In genomic region chr17:83353011-83353410, GRCm38 (mm10) we compare ENCODE assay signal across 8 mouse cellular contexts. TPM values are rescaled to one million over a fixed set of nuclear protein-coding genes. Genes with fewer than 3 reads are reported as not detected.
DNase-seq lines count a peak whose midpoint lies in the region; ATAC-seq and TF ChIP-seq lines count a peak whose summit lies in the region.

No protein-coding gene starts in this region.

- TF ChIP-seq CTCF in layer of hippocampus, adult 2 months (conservative IDR thresholded peaks at IDR 0.05) = no peak

- no peaks in the 10 kb centered on the region for H3K9me3 ChIP-seq in embryonic facial prominence, embryonic 12.5 days
- H3K9me3 ChIP-seq in intestine, embryonic 15.5 days = no peaks in the 10 kb centered on the region
- H3K9me3 ChIP-seq in neural tube, embryonic 12.5 days = no peaks in the 10 kb centered on the region

- ATAC-seq in embryonic facial prominence, embryonic 12.5 days (ENCODE audit: insufficient number of reproducible peaks, insufficient read depth, low FRiP score, low TSS enrichment) = no peak
- no peak for ATAC-seq in intestine, embryonic 15.5 days
- no peak for ATAC-seq in neural tube, embryonic 12.5 days (ENCODE audit: low FRiP score, low read depth)
- no peak for ATAC-seq in erythroid progenitor cell, adult 5-6 weeks (replicated peaks; ENCODE audit: low FRiP score, poor library complexity, severe bottlenecking)

- no peak overlapping the region for H3K9ac ChIP-seq in embryonic facial prominence, embryonic 12.5 days
- no peak overlapping the region for H3K9ac ChIP-seq in intestine, embryonic 15.5 days
- no peak overlapping the region for H3K9ac ChIP-seq in neural tube, embryonic 12.5 days

- no peaks in the 10 kb centered on the region for H3K36me3 ChIP-seq in embryonic facial prominence, embryonic 12.5 days
- H3K36me3 ChIP-seq in intestine, embryonic 15.5 days = no peaks in the 10 kb centered on the region
- no peaks in the 10 kb centered on the region for H3K36me3 ChIP-seq in neural tube, embryonic 12.5 days

- H3K4me1 ChIP-seq in embryonic facial prominence, embryonic 12.5 days = peaks cover 20% of the 10 kb centered on the region
- peaks cover 13% of the 10 kb centered on the region for H3K4me1 ChIP-seq in intestine, embryonic 15.5 days (replicated peaks)
- peaks cover 16% of the 10 kb centered on the region for H3K4me1 ChIP-seq in neural tube, embryonic 12.5 days

- no peaks in the 10 kb centered on the region for H3K27me3 ChIP-seq in embryonic facial prominence, embryonic 12.5 days
- H3K27me3 ChIP-seq in intestine, embryonic 15.5 days (replicated peaks) = no peaks in the 10 kb centered on the region
- H3K27me3 ChIP-seq in neural tube, embryonic 12.5 days (replicated peaks) = no peaks in the 10 kb centered on the region

- H3K27ac ChIP-seq in layer of hippocampus, adult 2 months = no peak overlapping the region
- H3K27ac ChIP-seq in embryonic facial prominence, embryonic 12.5 days = peak overlapping the region; percentile 66
- no peak overlapping the region for H3K27ac ChIP-seq in intestine, embryonic 15.5 days
- no peak overlapping the region for H3K27ac ChIP-seq in neural tube, embryonic 12.5 days

- H3K4me2 ChIP-seq in embryonic facial prominence, embryonic 12.5 days (replicated peaks) = peak overlapping the region; percentile 66
- H3K4me2 ChIP-seq in intestine, embryonic 15.5 days (replicated peaks) = peak overlapping the region; percentile 62
- peak overlapping the region; percentile 73 for H3K4me2 ChIP-seq in neural tube, embryonic 12.5 days (replicated peaks)

- intact Hi-C loops in left cerebral cortex, postnatal 4 days (cut with DNase I) = no loop called here

- no peak for DNase-seq in layer of hippocampus, adult 2 months (ENCODE audit: low spot score in 2 of 2)
- no peak for DNase-seq in layer of hippocampus, postnatal 25 days (ENCODE audit: extremely low spot score in 1 of 2, low spot score in 1 of 2)
- DNase-seq in layer of hippocampus, postnatal 36 days = no peak
- no peak for DNase-seq in left cerebral cortex, postnatal 4 days

- peak overlapping the region; percentile 69; the same call in 1 of the 2 replicates for H3K4me3 ChIP-seq in layer of hippocampus, adult 2 months
- H3K4me3 ChIP-seq in embryonic facial prominence, embryonic 12.5 days = peak overlapping the region; percentile 87
- peak overlapping the region; percentile 19 for H3K4me3 ChIP-seq in intestine, embryonic 15.5 days (replicated peaks)
- no peak overlapping the region for H3K4me3 ChIP-seq in neural tube, embryonic 12.5 days

- WGBS in embryonic facial prominence, embryonic 12.5 days = 9% methylated on average over 5 of the region's 5 CpGs
- 33% methylated on average over 5 of the region's 5 CpGs for WGBS in intestine, embryonic 15.5 days
- WGBS in neural tube, embryonic 12.5 days = 19% methylated on average over 5 of the region's 5 CpGs

RNA-seq across cellular contexts. Expression of gene Eml4, which starts 2.3 kb away (rescaled TPM):
- 10 to 100 TPM; 23.3 to 26.1 TPM for total RNA-seq in layer of hippocampus, adult 2 months (2021)
- total RNA-seq in layer of hippocampus, postnatal 25 days (2021) = 10 to 100 TPM; 24.8 to 25.9 TPM
- 66.7 and 68.0 TPM in 2 replicates for polyA plus RNA-seq in embryonic facial prominence, embryonic 12.5 days (2016; fragmentation: Nextera tagmentation; extraction: Ambion mirVana)
- 34.5 and 37.0 TPM in 2 replicates for polyA plus RNA-seq in intestine, embryonic 15.5 days (2015; fragmentation: Nextera tagmentation; extraction: Ambion mirVana)
- 47.5 and 52.6 TPM in 2 replicates for polyA plus RNA-seq in neural tube, embryonic 12.5 days (2016; fragmentation: Nextera tagmentation; extraction: Ambion mirVana)
- 10 to 100 TPM; 25.8 to 27.0 TPM for total RNA-seq in layer of hippocampus, postnatal 36 days (2021)
- 10 to 100 TPM; 44.9 to 47.8 TPM for total RNA-seq in left cerebral cortex, postnatal 4 days (2021)
- 3.2 and 7.5 TPM in 2 replicates for total RNA-seq in erythroid progenitor cell, adult 5-6 weeks (2015; ENCODE audit: low replicate concordance)
- 4.4 and 8.7 TPM in 2 replicates for total RNA-seq in erythroid progenitor cell, adult 5-6 weeks (2017; ENCODE audit: low replicate concordance)
